Comparison of ENCODE assay signal across 12 mouse cellular contexts in genomic region chr7:139685336-139685735, GRCm38 (mm10). TPM values are rescaled to one million over a fixed set of nuclear protein-coding genes. Genes with fewer than 3 reads are reported as not detected.
DNase-seq lines count a peak whose midpoint lies in the region; ATAC-seq and TF ChIP-seq lines count a peak whose summit lies in the region.
"Had no signal": no experiment of that assay in that cellular context is flagged by ENCODE, and none has a peak within 500 bp of the region (broad histone marks: within the 10 kb centered on the region; RNA-seq: fewer than 3 reads in every experiment).

No protein-coding gene starts in this region.

- H3K4me3 ChIP-seq in kidney, embryonic 14.5 days (ENCODE audit: low read length): no peak overlapping the region
- H3K4me3 ChIP-seq in testis, adult 2 months (ENCODE audit: control insufficient read depth, low read depth, low read length): peak overlapping the region; percentile 34; the same call in 1 of the 2 replicates

- H3K27me3 ChIP-seq in kidney, embryonic 14.5 days (ENCODE audit: control insufficient read depth, insufficient read depth, low read length): no peaks in the 10 kb centered on the region; the same call in 1 of the 2 replicates
- H3K27me3 ChIP-seq in testis, adult 2 months (ENCODE audit: control insufficient read depth, insufficient read depth, low read length): no peaks in the 10 kb centered on the region
- H3K27me3 ChIP-seq: stomach, embryonic 15.5 days had no signal

- no peaks in the 10 kb centered on the region for H3K36me3 ChIP-seq in kidney, embryonic 14.5 days (ENCODE audit: control insufficient read depth, insufficient read depth, low read length)
- H3K36me3 ChIP-seq in testis, adult 2 months (ENCODE audit: control insufficient read depth, insufficient read depth, low read length): peaks cover 4% of the 10 kb centered on the region
- H3K36me3 ChIP-seq: heart, embryonic 12.5 days; liver, embryonic 15.5 days; stomach, embryonic 15.5 days had no signal

- H3K27ac ChIP-seq in kidney, embryonic 14.5 days (ENCODE audit: low read depth, low read length): no peak overlapping the region
- H3K27ac ChIP-seq in testis, adult 2 months (ENCODE audit: control insufficient read depth, insufficient read depth, low read depth, low read length): no peak overlapping the region
- H3K27ac ChIP-seq: liver, embryonic 15.5 days; stomach, embryonic 15.5 days had no signal

- H3K4me2 ChIP-seq in kidney, embryonic 14.5 days (replicated peaks; ENCODE audit: low read depth, low read length): no peak overlapping the region
- H3K4me2 ChIP-seq: heart, embryonic 12.5 days; stomach, embryonic 15.5 days had no signal

- ATAC-seq in kidney, embryonic 14.5 days (ENCODE audit: low FRiP score, low TSS enrichment): peak; percentile 36

- no peaks in the 10 kb centered on the region for H3K9me3 ChIP-seq in kidney, embryonic 14.5 days (ENCODE audit: control insufficient read depth, low read length)
- H3K9me3 ChIP-seq: heart, embryonic 12.5 days; liver, embryonic 15.5 days; stomach, embryonic 15.5 days had no signal

- TF ChIP-seq CTCF in testis, adult 2 months (IDR thresholded peaks at IDR 0.05; ENCODE audit: control insufficient read depth, insufficient read depth, insufficient replicate concordance, low read depth, low read length): no peak

- no peak for DNase-seq in kidney, adult 9 months
- DNase-seq in testis, postnatal 14 days (ENCODE audit: low spot score): no peak
- peak; percentile 50 for DNase-seq in embryo, embryonic 10.5 days (ENCODE audit: low spot score)
- peak; percentile 97 for DNase-seq in retina, postnatal 1 day
- no peak for DNase-seq in adrenal gland, postnatal 36 days

- no peak overlapping the region for H3K9ac ChIP-seq in kidney, embryonic 14.5 days (ENCODE audit: low read depth, low read length)
- H3K9ac ChIP-seq: heart, embryonic 12.5 days; liver, embryonic 15.5 days; stomach, embryonic 15.5 days had no signal

- 0 out of 2 replicates have a peak, but pooled peaks cover 4% of the 10 kb centered on the region for H3K4me1 ChIP-seq in kidney, embryonic 14.5 days (ENCODE audit: control insufficient read depth, insufficient read depth, low read length)
- peaks cover 12% of the 10 kb centered on the region for H3K4me1 ChIP-seq in testis, adult 2 months (ENCODE audit: control insufficient read depth, insufficient read depth, low read length)
- H3K4me1 ChIP-seq: stomach, embryonic 15.5 days had no signal

- no peak for TF ChIP-seq POLR2A in testis, adult 2 months (IDR thresholded peaks at IDR 0.05; ENCODE audit: control insufficient read depth, low read depth, low read length)

RNA-seq across cellular contexts. Expression of gene Cfap46, which starts 1.7 kb away (rescaled TPM):
- polyA plus RNA-seq in kidney, embryonic 14.5 days (2014; fragmentation: Nextera tagmentation; extraction: Ambion mirVana): 0.09 and 0.29 TPM in 2 replicates
- 93.5 and 94.6 TPM in 2 replicates for polyA plus RNA-seq in testis, adult 2 months (2012; rRNA removed)
- total RNA-seq in adrenal gland, postnatal 36 days (2021): under 1 TPM; 0.33 to 0.79 TPM
- total RNA-seq: megakaryocyte-erythroid progenitor cell, adult 5-6 weeks had no signal
- polyA plus RNA-seq: CD4-positive, CD25-positive, alpha-beta regulatory T cell, adult 4 months; liver, embryonic 15.5 days had no signal

Comparison
In these comparisons a context has a peak if more than half of its experiments do, and no peak if none do; other contexts are left out.
1. DNase-seq: peak in embryo, embryonic 10.5 days (single experiment) and retina, postnatal 1 day (single experiment); none in kidney, adult 9 months (single experiment), testis, postnatal 14 days (single experiment) and adrenal gland, postnatal 36 days (0 of 2).
2. RNA of gene Cfap46, which starts 1.7 kb away (polyA plus RNA-seq): 93.5 to 94.6 TPM in testis, adult 2 months; 0.09 to 0.29 TPM in kidney, embryonic 14.5 days; every median in the first group is over 10 times any median in the second.